Mouse (Mus musculus): ENCODE data around the gene Pcyt1a. TPM values are rescaled to one million over a fixed set of nuclear protein-coding genes. Genes with fewer than 3 reads are reported as not detected.

Gene Pcyt1a
- polyA plus RNA-seq, 1 experiment from 2014 or later, result 41.3 TPM

GRCm38 (mm10) chr16:32457589-32458386 is 27.1 kb downstream of the Pcyt1a start:
- ATAC-seq (replicated peaks; ENCODE audit: low FRiP score), result no peak
- WGBS, result 56% methylated on average over 10 of the region's 10 CpGs
- no peaks in the 10 kb centered on the region for H3K9me3 ChIP-seq (replicated peaks)

GRCm38 (mm10) chr16:32460518-32460917 is 29.8 kb downstream of the Pcyt1a start:
- WGBS, result 65% methylated on average over 4 of the region's 4 CpGs
- Histone ChIP-seq H3K27me3 (no peaks in the 10 kb centered on the region), H3K4me3 (replicated peaks) (no peak overlapping the region), H3K4me2 (no peak overlapping the region), H3K9ac (no peak overlapping the region), H3K4me1 (no peaks in the 10 kb centered on the region), H3K27ac (no peak overlapping the region), H3K9me3 (replicated peaks) (no peaks in the 10 kb centered on the region), H3K36me3 (peaks cover 43% of the 10 kb centered on the region)
- ATAC-seq (replicated peaks; ENCODE audit: low FRiP score), result no peak

More at GRCm38 (mm10) chr16:32457589-32458386, 27.1 kb downstream of the Pcyt1a start:
- Histone ChIP-seq H3K4me3 (replicated peaks) (no peak overlapping the region), H3K27ac (no peak overlapping the region), H3K9ac (no peak overlapping the region), H3K4me1 (no peaks in the 10 kb centered on the region), H3K4me2 (no peak overlapping the region), H3K36me3 (peaks cover 44% of the 10 kb centered on the region), H3K27me3 (no peaks in the 10 kb centered on the region)

DNA sequence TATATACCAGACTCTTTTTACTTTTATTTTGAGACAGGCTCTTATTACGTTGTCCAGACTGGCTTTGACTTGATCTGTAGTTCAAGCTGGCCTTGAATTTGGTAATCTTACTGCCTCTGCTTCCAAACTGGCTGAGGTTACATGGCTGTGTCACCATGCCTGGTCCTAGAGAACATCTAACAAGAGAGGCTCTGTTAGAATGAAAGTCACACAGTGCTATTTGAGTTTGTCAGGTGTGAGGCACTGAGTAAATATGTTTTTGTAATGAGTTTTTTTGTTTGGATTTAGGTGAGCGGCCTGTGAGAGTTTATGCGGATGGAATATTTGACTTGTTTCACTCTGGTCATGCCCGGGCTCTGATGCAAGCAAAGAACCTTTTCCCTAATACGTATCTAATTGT is 31.0 kb downstream of the Pcyt1a start:
- no peaks in the 10 kb centered on the region for H3K27me3 ChIP-seq
- H3K36me3 ChIP-seq, result peaks cover 36% of the 10 kb centered on the region; the same call in 1 of the 2 replicates
- no peaks in the 10 kb centered on the region for H3K4me1 ChIP-seq
- H3K4me2 ChIP-seq, result no peak overlapping the region
- ATAC-seq (replicated peaks; ENCODE audit: low FRiP score), result no peak
- no peaks in the 10 kb centered on the region for H3K9me3 ChIP-seq (replicated peaks)
- H3K9ac ChIP-seq, result no peak overlapping the region
- H3K4me3 ChIP-seq (replicated peaks), result no peak overlapping the region
- H3K27ac ChIP-seq, result no peak overlapping the region
- WGBS, result 81% methylated on average over 5 of the region's 5 CpGs

- no peak for ATAC-seq (replicated peaks; ENCODE audit: low FRiP score)
- Histone ChIP-seq H3K36me3 (peaks cover 40% of the 10 kb centered on the region; the same call in 1 of the 2 replicates), H3K27ac (no peak overlapping the region)
Measured at GRCm38 (mm10) chr16:32462950-32463349, 32.2 kb downstream of the Pcyt1a start.

GRCm38 (mm10) chr16:32463426-32463825 is 32.7 kb downstream of the Pcyt1a start:
- H3K9me3 ChIP-seq (replicated peaks), result no peaks in the 10 kb centered on the region
- H3K4me2 ChIP-seq, result no peak overlapping the region
- no peak overlapping the region for H3K4me3 ChIP-seq (replicated peaks)
- 88% methylated on average over 2 of the region's 2 CpGs for WGBS
- no peak for ATAC-seq (replicated peaks; ENCODE audit: low FRiP score)
- no peaks in the 10 kb centered on the region for H3K27me3 ChIP-seq
- no peak overlapping the region for H3K9ac ChIP-seq
- H3K27ac ChIP-seq, result no peak overlapping the region
- no peaks in the 10 kb centered on the region for H3K4me1 ChIP-seq
- H3K36me3 ChIP-seq, result peaks cover 42% of the 10 kb centered on the region; the same call in 1 of the 2 replicates

More at GRCm38 (mm10) chr16:32462950-32463349, 32.2 kb downstream of the Pcyt1a start:
- H3K4me2 ChIP-seq, result no peak overlapping the region
- no peak overlapping the region for H3K4me3 ChIP-seq (replicated peaks)
- 92% methylated on average over 16 of the region's 16 CpGs for WGBS
- H3K9me3 ChIP-seq (replicated peaks), result no peaks in the 10 kb centered on the region
- no peaks in the 10 kb centered on the region for H3K27me3 ChIP-seq
- H3K4me1 ChIP-seq, result no peaks in the 10 kb centered on the region
- no peak overlapping the region for H3K9ac ChIP-seq

- peaks cover 50% of the 10 kb centered on the region for H3K36me3 ChIP-seq
- no peaks in the 10 kb centered on the region for H3K27me3 ChIP-seq
- no peak overlapping the region for H3K9ac ChIP-seq
- H3K9me3 ChIP-seq (replicated peaks), result no peaks in the 10 kb centered on the region
- H3K4me3 ChIP-seq (replicated peaks), result no peak overlapping the region
- no peaks in the 10 kb centered on the region for H3K4me1 ChIP-seq
- ATAC-seq (replicated peaks; ENCODE audit: low FRiP score), result no peak
- H3K4me2 ChIP-seq, result no peak overlapping the region
- no peak overlapping the region for H3K27ac ChIP-seq
- WGBS, result 0% methylated on average over 1 of the region's 1 CpGs
Measured at GRCm38 (mm10) chr16:32464908-32465307, 34.2 kb downstream of the Pcyt1a start.

GRCm38 (mm10) chr16:32468488-32468887 is 37.8 kb downstream of the Pcyt1a start:
- H3K4me2 ChIP-seq, result no peak overlapping the region
- no peak for ATAC-seq (replicated peaks; ENCODE audit: low FRiP score)
- no peaks in the 10 kb centered on the region for H3K27me3 ChIP-seq
- WGBS, result 82% methylated on average over 3 of the region's 3 CpGs
- H3K9ac ChIP-seq, result no peak overlapping the region
- H3K4me3 ChIP-seq (replicated peaks), result no peak overlapping the region
- no peak overlapping the region for H3K27ac ChIP-seq
- H3K4me1 ChIP-seq, result no peaks in the 10 kb centered on the region
- peaks cover 60% of the 10 kb centered on the region for H3K36me3 ChIP-seq
- no peaks in the 10 kb centered on the region for H3K9me3 ChIP-seq (replicated peaks)

DNA sequence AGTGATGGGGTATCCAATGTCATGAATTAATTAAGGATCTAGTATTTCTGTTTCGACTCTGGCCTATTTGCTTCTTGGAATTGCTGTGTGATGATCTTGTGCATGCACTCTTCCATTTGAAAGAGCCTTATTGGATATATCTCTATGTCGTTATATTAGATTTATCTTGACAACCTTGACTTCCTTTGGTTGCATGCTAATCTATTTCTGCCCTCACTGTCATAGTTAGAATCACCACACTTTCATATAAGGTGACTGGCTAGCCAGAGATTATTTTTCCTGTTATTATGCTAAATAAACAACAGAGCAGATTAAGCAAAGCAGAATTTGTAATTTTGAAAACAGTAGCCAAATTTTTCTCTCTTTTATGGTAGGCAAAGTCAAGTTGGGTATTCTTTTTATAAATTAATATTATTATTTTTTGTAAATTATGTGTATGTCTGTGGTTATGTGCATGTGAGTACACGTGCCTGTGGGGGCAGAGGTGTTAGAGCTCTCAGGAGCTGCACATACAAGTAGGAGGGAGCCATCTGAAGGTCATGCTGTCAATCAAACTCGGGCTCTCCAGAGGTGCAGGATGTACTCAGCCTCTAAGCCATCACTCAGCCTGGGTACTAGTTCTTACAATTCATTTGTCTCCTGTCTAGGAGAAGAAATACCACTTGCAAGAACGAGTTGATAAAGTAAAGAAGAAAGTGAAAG is 38.8 kb downstream of the Pcyt1a start:
- WGBS, result 71% methylated on average over 5 of the region's 5 CpGs
- ATAC-seq (replicated peaks; ENCODE audit: low FRiP score), result no peak
- peaks cover 55% of the 10 kb centered on the region for H3K36me3 ChIP-seq

GRCm38 (mm10) chr16:32472276-32473015 is 41.7 kb downstream of the Pcyt1a start:
- ATAC-seq (replicated peaks; ENCODE audit: low FRiP score), result no peak
- H3K27me3 ChIP-seq, result no peaks in the 10 kb centered on the region

More for the DNA sequence above, 38.8 kb downstream of the Pcyt1a start:
- no peak overlapping the region for H3K4me2 ChIP-seq
- no peaks in the 10 kb centered on the region for H3K9me3 ChIP-seq (replicated peaks)
- H3K27me3 ChIP-seq, result no peaks in the 10 kb centered on the region
- H3K9ac ChIP-seq, result no peak overlapping the region
- no peak overlapping the region for H3K4me3 ChIP-seq (replicated peaks)
- H3K4me1 ChIP-seq, result no peaks in the 10 kb centered on the region
- H3K27ac ChIP-seq, result no peak overlapping the region

GRCm38 (mm10) chr16:32477315-32477714 is 46.6 kb downstream of the Pcyt1a start:
- H3K36me3 ChIP-seq, result peaks cover 10% of the 10 kb centered on the region; the same call in 1 of the 2 replicates
- no peak for ATAC-seq (replicated peaks; ENCODE audit: low FRiP score)
- no peak overlapping the region for H3K4me2 ChIP-seq
- no peak overlapping the region for H3K27ac ChIP-seq
- H3K9me3 ChIP-seq (replicated peaks), result no peaks in the 10 kb centered on the region
- WGBS, result 83% methylated on average over 6 of the region's 6 CpGs
- H3K4me3 ChIP-seq (replicated peaks), result no peak overlapping the region
- H3K9ac ChIP-seq, result no peak overlapping the region
- no peaks in the 10 kb centered on the region for H3K4me1 ChIP-seq
- no peaks in the 10 kb centered on the region for H3K27me3 ChIP-seq

More at GRCm38 (mm10) chr16:32472276-32473015, 41.7 kb downstream of the Pcyt1a start:
- H3K36me3 ChIP-seq, result peaks cover 43% of the 10 kb centered on the region
- no peaks in the 10 kb centered on the region for H3K4me1 ChIP-seq
- H3K9me3 ChIP-seq (replicated peaks), result no peaks in the 10 kb centered on the region
- no peak overlapping the region for H3K27ac ChIP-seq
- no peak overlapping the region for H3K4me2 ChIP-seq
- H3K4me3 ChIP-seq (replicated peaks), result no peak overlapping the region
- H3K9ac ChIP-seq, result no peak overlapping the region
- 72% methylated on average over 7 of the region's 7 CpGs for WGBS

GRCm38 (mm10) chr16:32479415-32479814 is 48.7 kb downstream of the Pcyt1a start:
- 75% methylated on average over 2 of the region's 2 CpGs for WGBS
- H3K36me3 ChIP-seq, result no peaks in the 10 kb centered on the region
- H3K27me3 ChIP-seq, result no peaks in the 10 kb centered on the region
- H3K4me3 ChIP-seq (replicated peaks), result no peak overlapping the region
- H3K9ac ChIP-seq, result no peak overlapping the region
- no peak overlapping the region for H3K27ac ChIP-seq
- H3K4me2 ChIP-seq, result no peak overlapping the region
- peaks cover 8% of the 10 kb centered on the region for H3K4me1 ChIP-seq
- ATAC-seq (replicated peaks; ENCODE audit: low FRiP score), result no peak
- H3K9me3 ChIP-seq (replicated peaks), result no peaks in the 10 kb centered on the region
